Mouse (Mus musculus): ENCODE measurements around the gene Homez.

DNA sequence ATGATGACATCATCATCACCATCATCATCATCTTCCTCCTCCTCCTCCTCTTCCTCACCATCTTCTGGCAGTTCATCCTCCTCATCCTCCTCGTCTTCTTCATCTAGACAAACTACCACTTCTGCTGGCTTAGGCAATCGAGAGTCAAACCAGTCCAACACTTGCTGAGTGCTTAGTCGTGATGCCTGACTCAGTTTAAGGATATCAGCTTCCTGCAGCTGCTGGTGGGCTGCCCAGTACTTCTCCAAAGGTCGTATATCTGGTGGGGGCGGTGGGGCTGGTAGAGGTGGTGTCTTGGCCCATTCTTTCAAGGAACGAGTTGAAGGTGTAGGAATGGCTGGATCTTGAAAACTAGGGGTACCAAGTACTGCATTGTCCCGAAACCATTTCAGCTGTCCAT lies 14.1 kb downstream of the Homez start:
- TF ChIP-seq EP300 (IDR thresholded peaks at IDR 0.05) (no peak), CTCF (IDR thresholded peaks at IDR 0.05) (no peak)

All from lung, postnatal 0 days (tissue).